Mouse (Mus musculus) MEL (cell line): ENCODE data around the gene Cp. TPM values are rescaled to one million over a fixed set of nuclear protein-coding genes. Genes with fewer than 3 reads are reported as not detected.

Source experiments
- DNase-seq: peaks from one replicate; pipeline ENCODE4 v3.0.0; 2011; ENCODE audit warnings: low read depth, low spot score
- H3K27ac ChIP-seq: 2 replicates; pipeline ENCODE4 v1.5.1; 2012; ENCODE audit warnings: low read depth, mild to moderate bottlenecking, control low read depth, low read length, moderate library complexity; ENCODE audit not compliant: control insufficient read depth
- H3K27me3 ChIP-seq, 2 experiments: fragments of 150-350 bp in 1 of 2; sonication (generic) in 1 of 2; 2 replicates each; pipeline ENCODE4 v1.6.1; 2012; ENCODE audit warnings: low read length in 2 of 2, mild to moderate bottlenecking in 2 of 2, improper control_type of control experiment in 1 of 2, moderate library complexity in 1 of 2; ENCODE audit not compliant: insufficient read depth in 2 of 2, control insufficient read depth in 1 of 2
- H3K36me3 ChIP-seq, 2 experiments: 2 replicates each; pipeline ENCODE4 v1.6.1; 2012 to 2014; ENCODE audit warnings: low read length in 2 of 2, improper control_type of control experiment in 1 of 2, inconsistent platforms in 1 of 2, mild to moderate bottlenecking in 1 of 2; ENCODE audit not compliant: insufficient read depth in 2 of 2, control insufficient read depth in 1 of 2
- H3K4me1 ChIP-seq, 2 experiments: fragments of 150-350 bp in 1 of 2; sonication (generic) in 1 of 2; 2 replicates each; pipeline ENCODE4 v1.6.1; 2012; ENCODE audit warnings: low read length in 2 of 2, improper control_type of control experiment in 1 of 2, mild to moderate bottlenecking in 1 of 2; ENCODE audit not compliant: insufficient read depth in 2 of 2, control insufficient read depth in 1 of 2
- H3K4me3 ChIP-seq, 2 experiments: fragments of 150-350 bp in 1 of 2; sonication (generic) in 1 of 2; 2 replicates each; pipeline ENCODE4 v1.5.1; 2012; ENCODE audit warnings: low read depth in 2 of 2, low read length in 2 of 2, mild to moderate bottlenecking in 2 of 2, moderate library complexity in 2 of 2, control low read depth in 1 of 2, improper control_type of control experiment in 1 of 2; ENCODE audit not compliant: control insufficient read depth in 1 of 2, insufficient read depth in 1 of 2
- H3K79me2 ChIP-seq: 2 replicates; pipeline ENCODE4 v1.6.1; 2012; ENCODE audit warnings: mild to moderate bottlenecking, low read length, moderate library complexity; ENCODE audit not compliant: control insufficient read depth, poor library complexity, insufficient read depth
- H3K9ac ChIP-seq: 2 replicates; pipeline ENCODE4 v1.6.1; 2012; ENCODE audit warnings: low read depth, mild to moderate bottlenecking, control low read depth, low read length, moderate library complexity; ENCODE audit not compliant: control insufficient read depth, poor library complexity, severe bottlenecking
- H3K9me3 ChIP-seq: fragments of 150-350 bp; sonication (generic); replicated peaks from 2 replicates; pipeline ENCODE4 v1.6.1; 2012; ENCODE audit warnings: mild to moderate bottlenecking, low read length, improper control_type of control experiment, moderate library complexity; ENCODE audit not compliant: insufficient read depth
- CHD1 ChIP-seq: IDR thresholded peaks from 2 replicates; pipeline ENCODE4 v1.6.1; 2012; ENCODE audit warnings: low read depth, mild to moderate bottlenecking, inconsistent platforms, low read length, improper control_type of control experiment
- CTCF ChIP-seq, 3 experiments: IDR thresholded peaks in 2 of 3; conservative IDR thresholded peaks in 1 of 3; 2 replicates each; pipeline ENCODE4 v1.5.1; 2011 to 2012; ENCODE audit warnings: low read length in 3 of 3, low read depth in 2 of 3, mild to moderate bottlenecking in 2 of 3, improper control_type of control experiment in 1 of 3, inconsistent platforms in 1 of 3, mixed read lengths in 1 of 3, moderate library complexity in 1 of 3; ENCODE audit not compliant: control insufficient read depth in 1 of 3, insufficient read depth in 1 of 3, poor library complexity in 1 of 3, severe bottlenecking in 1 of 3
- E2F4 ChIP-seq: IDR thresholded peaks from 2 replicates; pipeline ENCODE4 v1.6.1; 2011; ENCODE audit warnings: low read depth, low read length, improper control_type of control experiment, borderline replicate concordance
- ELF1 ChIP-seq: IDR thresholded peaks from 2 replicates; pipeline ENCODE4 v1.6.1; 2014; ENCODE audit warnings: low read depth, mild to moderate bottlenecking, inconsistent platforms, low read length, improper control_type of control experiment, moderate library complexity
- EP300 ChIP-seq, 2 experiments: IDR thresholded peaks; 2 replicates each; pipeline ENCODE4 v1.6.1; 2011; ENCODE audit warnings: improper control_type of control experiment in 2 of 2, low read length in 2 of 2, low read depth in 1 of 2, mild to moderate bottlenecking in 1 of 2
- ETS1 ChIP-seq: IDR thresholded peaks from 2 replicates; pipeline ENCODE4 v1.6.1; 2012; ENCODE audit warnings: low read depth, mild to moderate bottlenecking, inconsistent platforms, low read length, improper control_type of control experiment, moderate library complexity
- GABPA ChIP-seq: IDR thresholded peaks from 2 replicates; pipeline ENCODE4 v1.6.1; 2012; ENCODE audit warnings: low read depth, mild to moderate bottlenecking, inconsistent platforms, low read length, improper control_type of control experiment, moderate library complexity
- GATA1 ChIP-seq: IDR thresholded peaks from 2 replicates; pipeline ENCODE4 v1.6.1; 2011; ENCODE audit warnings: low read depth, low read length, improper control_type of control experiment
- KAT2A ChIP-seq: conservative IDR thresholded peaks from 2 replicates; pipeline ENCODE4 v1.6.1; 2012; ENCODE audit warnings: low read depth, low read length, improper control_type of control experiment, inconsistent platforms
- MAX ChIP-seq: IDR thresholded peaks from 2 replicates; pipeline ENCODE4 v1.6.1; 2011; ENCODE audit warnings: low read length, improper control_type of control experiment
- MAZ ChIP-seq: IDR thresholded peaks from 2 replicates; pipeline ENCODE4 v1.6.1; 2012; ENCODE audit warnings: low read depth, mild to moderate bottlenecking, inconsistent platforms, low read length, improper control_type of control experiment
- MEF2A ChIP-seq: IDR thresholded peaks from 2 replicates; pipeline ENCODE4 v1.6.1; 2014; ENCODE audit warnings: low read depth, mild to moderate bottlenecking, inconsistent platforms, low read length, improper control_type of control experiment; ENCODE audit not compliant: poor library complexity, insufficient replicate concordance, severe bottlenecking; ENCODE audit errors: extremely low read depth
- MXI1 ChIP-seq: IDR thresholded peaks from 2 replicates; pipeline ENCODE4 v1.6.1; 2011; ENCODE audit warnings: mild to moderate bottlenecking, low read depth, low read length, improper control_type of control experiment
- MYB ChIP-seq: IDR thresholded peaks from 2 replicates; pipeline ENCODE4 v1.6.1; 2011; ENCODE audit warnings: mild to moderate bottlenecking, low read depth, low read length, improper control_type of control experiment
- MYC ChIP-seq: IDR thresholded peaks from 2 replicates; pipeline ENCODE4 v1.6.1; 2011; ENCODE audit warnings: low read depth, mild to moderate bottlenecking, low read length, improper control_type of control experiment, moderate library complexity
- NRF1 ChIP-seq: IDR thresholded peaks from 2 replicates; pipeline ENCODE4 v1.6.1; 2014; ENCODE audit warnings: low read depth, mild to moderate bottlenecking, inconsistent platforms, low read length, improper control_type of control experiment, moderate library complexity; ENCODE audit not compliant: poor library complexity, insufficient read depth, severe bottlenecking
- POLR2AphosphoS2 ChIP-seq: IDR thresholded peaks from 2 replicates; pipeline ENCODE4 v1.6.1; 2011; ENCODE audit warnings: low read length, improper control_type of control experiment
- POLR2AphosphoS5 ChIP-seq: IDR thresholded peaks from 2 replicates; pipeline ENCODE4 v1.6.1; 2012; ENCODE audit warnings: low read depth, borderline replicate concordance, mild to moderate bottlenecking, inconsistent platforms, low read length, moderate library complexity, mixed read lengths
- RAD21 ChIP-seq: IDR thresholded peaks from 2 replicates; pipeline ENCODE4 v1.6.1; 2011; ENCODE audit warnings: mild to moderate bottlenecking, low read depth, low read length, improper control_type of control experiment
- RCOR1 ChIP-seq: IDR thresholded peaks from 2 replicates; pipeline ENCODE4 v1.6.1; 2012; ENCODE audit warnings: low read depth, mild to moderate bottlenecking, inconsistent platforms, low read length, improper control_type of control experiment
- TBP ChIP-seq: IDR thresholded peaks from 2 replicates; pipeline ENCODE4 v1.8.0; 2011; ENCODE audit warnings: low read depth, low read length, improper control_type of control experiment
- TCF12 ChIP-seq: IDR thresholded peaks from 2 replicates; pipeline ENCODE4 v1.6.1; 2014; ENCODE audit warnings: low read depth, mild to moderate bottlenecking, inconsistent platforms, low read length, improper control_type of control experiment, moderate library complexity
- UBTF ChIP-seq: IDR thresholded peaks from 2 replicates; pipeline ENCODE4 v1.6.1; 2012; ENCODE audit warnings: low read depth, mild to moderate bottlenecking, inconsistent platforms, low read length, improper control_type of control experiment, moderate library complexity, borderline replicate concordance; ENCODE audit not compliant: insufficient read depth
- ZKSCAN1 ChIP-seq: IDR thresholded peaks from 2 replicates; pipeline ENCODE4 v1.6.1; 2012; ENCODE audit warnings: low read depth, mild to moderate bottlenecking, inconsistent platforms, low read length, improper control_type of control experiment, moderate library complexity
- ZMIZ1 ChIP-seq: IDR thresholded peaks from 2 replicates; pipeline ENCODE4 v1.6.1; 2012; ENCODE audit warnings: low read depth, mild to moderate bottlenecking, inconsistent platforms, low read length, improper control_type of control experiment, moderate library complexity
- polyA plus RNA-seq, 2 experiments: library from polyadenylated mRNA; stranded (reverse) in 1 of 2; unstranded in 1 of 2; fragments of >175 nt in 1 of 2; fragments of >200 nt in 1 of 2; gene quantifications; 2 replicates each; pipeline versions ENCODE4 v1.2.1 to v1.2.4; 2012; ENCODE audit warnings: low replicate concordance in 2 of 2, low read depth in 1 of 2; ENCODE audit not compliant: insufficient read length in 2 of 2, insufficient read depth in 1 of 2, missing spikeins in 1 of 2
- total RNA-seq: library from RNA; depleted of rRNA; stranded (reverse); fragments of 300-350 nt; gene quantifications from 2 replicates; pipeline ENCODE4 v1.2.3, GENCODE M21; 2012

Gene Cp
- total and polyA plus RNA-seq, 3 experiments, result 0.04 TPM; not detected in 2

DNA sequence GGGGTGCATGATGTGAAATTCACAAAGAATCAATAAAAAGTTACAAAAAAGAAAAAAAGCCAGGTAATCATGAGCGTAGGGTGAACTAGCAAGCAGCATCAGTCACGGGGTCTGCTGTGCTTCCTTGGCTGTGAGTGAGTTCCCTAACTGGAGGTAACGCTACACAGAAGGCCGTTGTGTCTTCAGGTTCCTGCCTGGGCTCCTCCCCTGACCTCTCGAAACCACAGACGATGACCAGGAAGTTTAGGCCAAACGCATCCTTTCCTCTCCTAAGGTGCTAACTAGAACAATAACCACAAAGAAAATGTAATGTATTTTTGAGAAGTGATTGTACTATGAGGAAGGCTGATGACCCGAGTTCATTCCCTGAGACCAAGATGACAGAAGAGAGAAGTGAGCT lies 47.6 kb downstream of the Cp start:
- Histone ChIP-seq H3K36me3 (peaks cover 0 to 3% of the 10 kb centered on the region in 2 experiments; a peak in 2 of 4 replicates), H3K27ac (no peak overlapping the region), H3K79me2 (no peaks in the 10 kb centered on the region), H3K27me3 (no peaks in the 10 kb centered on the region), H3K4me1 (no peaks in the 10 kb centered on the region), H3K9me3 (no peaks in the 10 kb centered on the region), H3K4me3 (no peak overlapping the region), H3K9ac (no peak overlapping the region)
- TF ChIP-seq RCOR1 (no peak), ELF1 (no peak), MYB (no peak), MYC (no peak), TBP (no peak), GABPA (no peak), UBTF (no peak), KAT2A (no peak), MAX (no peak), CTCF (IDR thresholded peaks at IDR 0.05 in 2 of 3, conservative IDR thresholded peaks at IDR 0.05 in 1 of 3; ENCODE audit: control insufficient read depth in 1 of 3, insufficient read depth in 1 of 3, low read depth in 2 of 3, low read length in 3 of 3, poor library complexity in 1 of 3, severe bottlenecking in 1 of 3) (no peak), POLR2AphosphoS2 (no peak), GATA1 (no peak), POLR2AphosphoS5 (no peak), CHD1 (no peak)
- no peak for DNase-seq

DNA sequence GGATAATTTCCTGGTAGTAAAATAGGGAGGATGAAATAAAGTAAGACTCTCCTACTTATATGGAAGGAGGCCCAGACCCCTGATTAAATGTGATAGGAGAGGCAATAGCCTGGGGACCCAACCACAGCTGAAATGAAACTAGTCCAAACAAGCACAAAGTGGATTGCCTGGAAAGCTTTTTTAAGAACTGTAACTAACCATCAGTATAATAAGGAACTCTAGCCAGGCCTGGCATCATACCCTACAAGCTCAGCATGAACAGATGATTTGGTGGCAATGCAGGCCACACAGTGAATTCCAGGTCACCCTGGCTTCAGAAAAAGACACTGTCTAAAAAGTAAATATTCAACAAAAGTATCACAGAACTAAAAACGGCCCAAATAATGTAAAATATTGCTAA lies 48.8 kb downstream of the Cp start:
- H3K79me2 ChIP-seq, result no peaks in the 10 kb centered on the region
- H3K27me3 ChIP-seq, result no peaks in the 10 kb centered on the region
- peaks cover 0 to 3% of the 10 kb centered on the region in 2 experiments; a peak in 2 of 4 replicates for H3K36me3 ChIP-seq
- DNase-seq, result no peak
- H3K4me3 ChIP-seq, result no peak overlapping the region
- no peaks in the 10 kb centered on the region for H3K9me3 ChIP-seq
- H3K4me1 ChIP-seq, result no peaks in the 10 kb centered on the region
- TF ChIP-seq GATA1, result no peak
- TF ChIP-seq ELF1, result no peak
- TF ChIP-seq EP300 (IDR thresholded peaks at IDR 0.05; ENCODE audit: low read depth in 1 of 2, low read length in 2 of 2), result no peak
- TF ChIP-seq E2F4, result no peak
- no peak for TF ChIP-seq MYB
- no peak for TF ChIP-seq UBTF
- TF ChIP-seq ZKSCAN1, result no peak
- no peak for TF ChIP-seq NRF1
- TF ChIP-seq RCOR1, result no peak
- no peak for TF ChIP-seq ZMIZ1
- TF ChIP-seq MAZ, result no peak
- no peak for TF ChIP-seq MEF2A
- no peak for TF ChIP-seq MXI1
- no peak for TF ChIP-seq ETS1
- no peak for TF ChIP-seq POLR2AphosphoS2
- TF ChIP-seq RAD21, result no peak
- no peak for TF ChIP-seq TCF12
- no peak overlapping the region for H3K27ac ChIP-seq
- H3K9ac ChIP-seq, result no peak overlapping the region
